Mouse (Mus musculus): Measurements from ENCODE around the gene Rae1. TPM values are rescaled to one million over a fixed set of nuclear protein-coding genes. Genes with fewer than 3 reads are reported as not detected.

Rae1 gene
- polyA plus RNA-seq, 2 experiments from 2014 or later, result 54.5 to 63.6 TPM

DNA sequence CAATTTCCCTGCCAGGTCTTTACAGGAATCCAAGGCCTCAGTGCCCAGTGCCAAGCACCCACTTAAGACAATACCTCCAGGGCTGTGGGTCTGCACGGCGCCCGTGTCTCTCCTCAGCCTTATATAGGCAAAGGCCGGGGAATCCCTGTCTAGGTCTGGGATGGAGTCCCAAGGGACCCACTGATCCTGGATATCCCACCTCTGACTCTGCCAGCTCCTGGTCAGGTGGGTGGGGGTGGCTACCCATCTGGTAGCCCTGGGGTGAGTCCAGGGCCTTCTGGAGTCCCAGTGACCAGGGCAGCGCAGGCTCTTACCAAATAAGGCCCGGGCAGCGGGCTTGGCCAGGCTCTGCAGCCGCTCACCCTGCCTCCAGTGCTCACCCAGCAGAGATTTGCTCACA lies 53.0 kb downstream of the Rae1 start:
- ATAC-seq, result no peak

DNA sequence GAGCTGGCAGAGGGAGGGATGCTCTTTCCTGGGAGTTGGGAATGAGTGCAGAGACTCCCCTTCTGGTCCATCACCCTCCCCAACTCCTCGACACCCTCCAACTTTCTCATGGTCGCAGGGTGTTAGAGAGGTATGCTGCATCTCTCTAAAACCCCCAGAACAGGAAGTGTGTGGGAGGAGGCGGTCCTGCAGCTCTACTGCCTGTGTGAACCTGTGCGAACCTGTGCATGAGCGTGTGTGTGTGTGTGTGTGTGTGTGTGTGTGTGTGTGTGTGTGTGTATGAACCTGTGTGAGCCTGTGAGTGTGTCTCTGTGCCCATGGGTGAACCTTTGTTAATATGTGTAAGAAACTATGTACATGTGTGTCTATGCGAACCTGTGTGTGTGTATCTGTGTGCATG lies 53.9 kb downstream of the Rae1 start:
- peak; percentile 84 for ATAC-seq

DNA sequence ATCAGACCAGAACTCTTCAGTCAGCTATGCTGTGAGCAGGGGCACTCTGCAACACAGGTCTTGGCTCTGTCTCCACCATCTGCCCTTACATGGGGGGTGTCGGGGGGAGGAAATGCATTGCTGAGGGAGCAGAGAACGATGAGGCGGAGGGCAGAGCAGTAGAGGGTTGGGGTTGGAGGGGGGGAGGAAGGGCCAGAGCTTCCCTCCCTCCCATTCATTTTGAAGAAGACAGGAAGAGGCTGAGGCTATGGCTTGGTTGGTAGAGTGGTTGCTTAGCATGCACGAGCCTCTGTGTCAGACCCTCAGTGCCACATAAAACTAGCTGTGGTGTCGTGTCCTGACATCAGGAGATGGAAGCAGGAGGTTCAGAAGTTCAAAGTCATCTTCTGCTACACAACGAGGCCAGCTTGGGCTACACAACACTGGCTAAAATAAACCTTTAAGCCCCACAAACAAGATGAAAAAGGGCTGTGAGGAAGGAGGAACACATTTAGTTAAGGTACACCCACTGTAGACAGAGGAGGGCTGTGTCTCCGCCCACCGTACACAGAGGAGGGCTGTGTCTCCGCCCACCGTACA lies 56.5 kb downstream of the Rae1 start:
- ATAC-seq, result peak; percentile 55

DNA sequence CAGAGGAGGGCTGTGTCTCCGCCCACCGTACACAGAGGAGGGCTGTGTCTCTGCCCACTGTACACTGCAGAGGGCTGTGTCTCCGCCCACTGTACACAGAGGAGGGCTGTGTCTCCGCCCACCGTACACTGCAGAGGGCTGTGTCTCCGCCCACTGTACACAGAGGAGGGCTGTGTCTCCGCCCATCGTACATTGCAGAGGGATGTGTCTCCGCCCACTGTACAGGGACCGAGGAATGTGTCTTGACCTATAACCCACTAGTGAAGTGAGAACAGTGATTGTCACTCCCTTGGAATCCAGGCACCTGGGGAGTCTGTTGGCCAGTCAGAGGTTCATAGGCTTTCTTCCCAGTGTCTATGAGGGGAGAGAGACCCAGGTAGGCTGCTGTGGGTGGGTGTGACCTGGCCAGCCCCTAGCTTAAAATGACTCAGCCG lies 57.0 kb downstream of the Rae1 start:
- no peak for ATAC-seq

DNA sequence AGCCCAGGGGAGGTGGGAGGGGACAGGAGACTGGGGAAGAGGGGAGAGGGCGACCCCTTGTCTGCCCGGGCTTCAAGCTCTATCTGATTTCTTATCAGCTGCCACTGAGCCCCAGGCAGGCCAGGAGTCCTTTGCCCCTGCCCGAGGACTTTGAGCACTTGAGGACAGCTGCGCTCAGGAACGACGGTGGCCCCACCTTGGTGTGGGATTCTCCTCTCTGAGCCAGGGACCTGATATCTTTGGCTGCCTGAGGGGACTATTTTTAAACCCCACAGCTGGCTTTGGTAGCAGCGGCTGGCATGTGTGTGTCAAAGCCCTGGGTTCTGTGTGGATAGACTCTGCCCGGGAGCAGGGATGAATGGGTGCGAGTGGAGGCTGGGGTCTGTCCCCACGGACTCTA lies 57.7 kb downstream of the Rae1 start:
- no peak for ATAC-seq

DNA sequence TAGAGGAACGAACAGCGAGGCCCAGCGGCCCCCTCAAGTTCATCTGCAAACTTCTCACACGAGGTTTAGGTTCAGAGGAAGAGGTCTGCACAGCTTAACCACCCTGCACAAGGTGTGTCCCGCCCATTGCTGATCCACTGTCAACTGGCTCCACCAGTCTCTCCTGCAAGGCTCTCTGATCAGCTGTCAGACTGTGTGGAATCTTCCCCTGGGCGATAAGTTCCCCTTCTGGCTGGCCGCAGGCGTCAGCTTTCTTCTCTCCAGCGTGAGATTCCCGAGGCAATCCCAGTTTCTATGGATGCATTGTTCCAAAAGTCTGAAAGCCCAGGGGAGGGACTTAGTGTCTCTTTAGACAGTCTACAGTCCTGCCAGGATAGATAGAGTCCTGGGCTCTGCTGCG lies 58.3 kb downstream of the Rae1 start:
- ATAC-seq, result no peak

DNA sequence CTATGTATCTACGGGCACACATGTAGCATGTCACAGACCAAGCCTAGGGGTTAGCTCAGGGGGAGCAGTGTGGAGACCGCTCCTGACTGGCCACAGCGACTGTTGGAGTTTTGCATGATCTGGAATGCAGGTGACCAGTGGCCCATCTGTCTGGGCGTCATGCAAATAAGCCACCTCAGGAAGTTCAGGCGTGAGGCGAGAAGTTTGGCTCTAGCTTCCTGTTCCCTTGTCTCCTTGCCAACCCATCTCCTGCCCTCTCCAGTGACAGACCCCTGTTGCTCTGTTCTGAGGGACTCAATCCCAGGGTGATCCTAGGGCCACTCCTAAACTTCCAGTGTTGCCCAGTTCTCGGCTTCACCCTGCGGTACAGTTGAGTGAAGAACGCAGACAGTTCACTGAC lies 60.5 kb downstream of the Rae1 start:
- no peak for ATAC-seq

DNA sequence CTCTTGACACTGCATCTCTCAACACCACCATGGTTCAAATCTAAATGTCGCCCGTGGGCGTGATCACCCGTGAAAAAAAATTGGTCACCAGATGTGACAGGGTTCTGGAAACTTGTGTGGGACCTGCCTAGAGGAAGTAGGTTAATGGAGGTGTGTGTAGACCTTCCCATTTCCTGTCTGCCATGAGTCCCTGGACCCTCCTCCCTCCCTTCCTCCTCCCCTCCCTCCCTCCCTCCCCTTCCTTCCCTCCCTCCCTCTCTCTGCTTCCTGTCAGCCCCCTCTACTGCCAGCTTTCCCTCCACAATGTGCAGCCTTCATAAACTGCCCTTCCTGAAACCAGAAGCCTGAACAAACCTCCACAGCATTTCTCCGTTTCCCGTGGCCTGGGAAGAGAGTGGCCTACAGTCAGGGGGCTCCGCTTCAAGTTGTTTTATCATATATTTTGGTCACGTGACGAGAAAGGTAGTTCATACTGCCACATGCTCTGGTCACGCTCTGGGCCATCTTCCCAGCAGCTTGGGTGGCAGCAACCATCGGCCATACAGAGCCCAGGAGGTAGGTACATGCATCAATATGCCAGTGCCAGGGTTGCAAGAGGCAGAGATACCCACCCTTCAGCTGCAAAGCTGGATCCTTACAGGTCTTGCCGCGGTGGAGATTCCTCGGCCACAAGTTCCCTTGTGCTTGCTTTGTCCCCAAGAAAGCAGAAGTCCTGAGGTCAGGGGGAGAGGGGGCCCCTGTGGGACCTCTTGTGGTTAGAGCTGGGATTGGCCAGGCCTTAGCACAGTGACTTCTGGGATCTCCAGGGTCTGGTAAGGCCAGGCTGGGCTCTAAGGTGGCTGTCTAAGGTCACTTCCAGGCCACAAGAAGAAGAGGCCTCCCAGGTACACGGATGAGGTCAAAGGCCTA lies 61.8 kb downstream of the Rae1 start:
- peak; percentile 45 for ATAC-seq

DNA sequence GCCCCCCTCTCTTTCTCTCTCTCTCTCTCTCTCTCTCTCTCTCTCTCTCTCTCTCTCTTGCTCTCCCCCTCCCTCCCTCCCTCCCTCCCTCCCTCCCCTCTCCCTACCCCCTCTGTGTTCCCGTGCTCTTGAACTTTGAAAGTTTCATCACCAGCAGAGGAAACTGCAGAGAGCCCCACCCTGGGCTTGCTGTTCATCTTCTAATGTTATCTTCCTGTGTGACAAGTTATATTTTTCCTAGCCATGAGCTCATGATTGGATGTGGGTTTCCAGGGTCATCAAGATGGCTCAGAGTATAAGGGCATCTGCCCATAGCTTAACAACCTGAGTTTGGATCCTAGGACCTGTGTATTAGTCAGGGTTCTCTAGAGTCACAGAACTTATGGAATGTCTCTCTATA lies 63.3 kb downstream of the Rae1 start:
- ATAC-seq, result peak; percentile 79

DNA sequence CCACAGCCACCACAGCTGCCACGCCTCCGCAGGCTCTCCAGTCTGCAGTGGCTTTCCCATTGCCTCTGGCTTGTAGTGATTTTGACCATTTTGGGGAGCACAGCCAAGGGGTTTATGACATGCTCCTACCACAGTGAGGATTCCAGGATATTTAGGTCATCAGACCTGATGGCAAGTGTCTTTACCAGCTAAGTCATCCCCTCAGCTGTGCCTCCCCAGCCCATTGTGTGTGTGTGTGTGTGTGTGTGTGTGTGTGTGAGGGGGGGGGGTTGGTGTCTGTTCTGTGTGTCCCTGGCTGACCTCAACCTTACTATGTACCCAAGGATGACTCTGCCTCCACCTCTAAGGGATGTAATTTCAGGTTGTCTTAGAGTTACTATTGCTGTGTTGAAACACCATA lies 64.9 kb downstream of the Rae1 start:
- no peak for ATAC-seq

Other genes with a start within 250 kb of the Rae1 start
- gene Bmp7, start 59.8 kb upstream of the Rae1 start, polyA plus RNA-seq (2017; shearing (Covaris generic)), result 10 to 100 TPM; 11.5 to 17.0 TPM
- gene Spo11, start 22.4 kb upstream of the Rae1 start, polyA plus RNA-seq (2017; shearing (Covaris generic)), result 1 to 10 TPM; 3.5 to 5.2 TPM
- 100 to 1,000 TPM; 154 to 186 TPM for gene Rbm38, start 20.4 kb downstream of the Rae1 start, polyA plus RNA-seq (2017; shearing (Covaris generic))
- gene Ctcfl, start 119.4 kb downstream of the Rae1 start, polyA plus RNA-seq (2017; shearing (Covaris generic)), result under 1 TPM in 1 of 2 experiments, not detected in 1; 0.17 TPM
- gene Pck1, start 152.9 kb downstream of the Rae1 start, polyA plus RNA-seq (2017; shearing (Covaris generic)), result not detected
- gene Zbp1, start 218.8 kb downstream of the Rae1 start, polyA plus RNA-seq (2017; shearing (Covaris generic)), result 100 to 1,000 TPM; 118 to 141 TPM